Mouse (Mus musculus) heart, embryonic 16.5 days (tissue): ENCODE results near the gene Rbmxl1. TPM values are rescaled to one million over a fixed set of nuclear protein-coding genes. Genes with fewer than 3 reads are reported as not detected.
A peak's percentile ranks its signal among the peaks of the same experiment; 100 is the strongest.
"Not testable (repeated sequence)": the region's sequence is repeated elsewhere in the genome, so short reads cannot be mapped to it uniquely, and the experiment has no call there.

ENCODE experiments used
- ATAC-seq: fragments of 200-750 bp; cut with Nextera tagmentation; replicated peaks from 2 replicates; pipeline ENCODE4 v1.8.0; 2017; ENCODE audit warnings: moderate number of reproducible peaks; ENCODE audit not compliant: insufficient read depth, low FRiP score; ENCODE audit errors: extremely low read depth
- H3K27ac ChIP-seq: fragments of 300-500 bp; sonication (generic); 2 replicates; pipeline ENCODE4 v1.5.1; 2014; ENCODE audit warnings: mild to moderate bottlenecking, low read length, control low read depth, moderate library complexity
- H3K27me3 ChIP-seq: fragments of 300-500 bp; sonication (generic); 2 replicates; pipeline ENCODE4 v1.6.1; 2014; ENCODE audit warnings: low read length, mixed read lengths; ENCODE audit not compliant: control insufficient read depth, insufficient read depth
- H3K36me3 ChIP-seq: fragments of 300-500 bp; sonication (generic); 2 replicates; pipeline ENCODE4 v1.6.1; 2014; ENCODE audit not compliant: control insufficient read depth, insufficient read depth
- H3K4me1 ChIP-seq: fragments of 300-500 bp; sonication (generic); 2 replicates; pipeline ENCODE4 v1.6.1; 2014; ENCODE audit warnings: low read length, mixed read lengths; ENCODE audit not compliant: control insufficient read depth, insufficient read depth
- H3K4me2 ChIP-seq: fragments of 300-500 bp; sonication (generic); 2 replicates; pipeline ENCODE4 v1.6.1; 2014; ENCODE audit warnings: low read depth, mild to moderate bottlenecking, control low read depth, low read length
- H3K4me3 ChIP-seq: fragments of 300-500 bp; sonication (generic); 2 replicates; pipeline ENCODE4 v1.5.1; 2014; ENCODE audit warnings: mild to moderate bottlenecking, control low read depth, low read length
- H3K9ac ChIP-seq: fragments of 300-500 bp; sonication (generic); 2 replicates; pipeline ENCODE4 v1.6.1; 2014; ENCODE audit warnings: low read length, control low read depth
- H3K9me3 ChIP-seq: fragments of 300-500 bp; sonication (generic); replicated peaks from 2 replicates; pipeline ENCODE4 v1.6.1; 2016; ENCODE audit warnings: low read length; ENCODE audit not compliant: control insufficient read depth
- WGBS: fragments of 180-500 bp; shearing (Covaris S2); extraction: QIAGEN DNeasy Blood & Tissue Kit; methylation state at CpG from one replicate; pipeline ENCODE4 v1.1.7; 2014; 5-methylcytosine and 5-hydroxymethylcytosine counted together
- polyA plus RNA-seq: library from polyadenylated mRNA; unstranded; fragments of >200 nt; fragmentation: Nextera tagmentation; extraction: Ambion mirVana; gene quantifications from 2 replicates; pipeline ENCODE4 v1.2.1, GENCODE M21; 2015

Rbmxl1 gene
- polyA plus RNA-seq, 1 experiment from 2014 or later, result 138 TPM

- Histone ChIP-seq H3K4me3 (peak within 1 kb of the TSS; percentile 91), H3K36me3 (peaks cover 13% of the 10 kb centered on the region), H3K4me2 (peak within 1 kb of the TSS; percentile 99), H3K4me1 (peaks cover 12% of the 10 kb centered on the region), H3K27ac (peak within 1 kb of the TSS; percentile 98), H3K27me3 (no peaks in the 10 kb centered on the region), H3K9me3 (no peaks in the 10 kb centered on the region), H3K9ac (peak within 1 kb of the TSS; percentile 90)
- peak; percentile 88 for ATAC-seq
- WGBS, result under 1% methylated on average over 51 of the region's 51 CpGs
Measured at GRCm38 (mm10) chr8:78509273-78510031, 754 bp upstream of the Rbmxl1 start, which contains the start of gene Slc10a7. TSS of gene Slc10a7 (plus strand) at chr8:78509346.

- Histone ChIP-seq H3K4me2 (peak overlapping the region; percentile 65), H3K4me3 (peak overlapping the region; percentile 91), H3K27ac (peak overlapping the region; percentile 98), H3K4me1 (peaks cover 12% of the 10 kb centered on the region), H3K9ac (peak overlapping the region; percentile 90), H3K9me3 (no peaks in the 10 kb centered on the region), H3K27me3 (no peaks in the 10 kb centered on the region), H3K36me3 (peaks cover 18% of the 10 kb centered on the region)
- under 1% methylated on average over 38 of the region's 38 CpGs for WGBS
- ATAC-seq, result peak; percentile 25; the same call in 1 of the 2 replicates
Measured at GRCm38 (mm10) chr8:78507979-78508718, 549 bp downstream of the Rbmxl1 start.

GRCm38 (mm10) chr8:78502706-78503105 is 6.0 kb downstream of the Rbmxl1 start:
- Histone ChIP-seq H3K36me3 (peaks cover 19% of the 10 kb centered on the region), H3K9ac (no peak overlapping the region), H3K27ac (no peak overlapping the region), H3K4me2 (no peak overlapping the region), H3K27me3 (no peaks in the 10 kb centered on the region), H3K9me3 (no peaks in the 10 kb centered on the region), H3K4me1 (peaks cover 6% of the 10 kb centered on the region), H3K4me3 (no peak overlapping the region)
- 74% methylated on average over 2 of the region's 2 CpGs for WGBS
- ATAC-seq, result no peak

- H3K27ac ChIP-seq, H3K36me3 ChIP-seq, H3K9me3 ChIP-seq, H3K9ac ChIP-seq, H3K27me3 ChIP-seq, H3K4me1 ChIP-seq, ATAC-seq, H3K4me3 ChIP-seq, H3K4me2 ChIP-seq: not testable (repeated sequence)
- 92% methylated on average over 3 of the region's 3 CpGs for WGBS
Measured at GRCm38 (mm10) chr8:78496273-78496672, 12.4 kb downstream of the Rbmxl1 start.

- Histone ChIP-seq H3K4me1 (no peaks in the 10 kb centered on the region), H3K4me2 (no peak overlapping the region), H3K4me3 (no peak overlapping the region), H3K9me3 (no peaks in the 10 kb centered on the region), H3K27ac (no peak overlapping the region), H3K36me3 (no peaks in the 10 kb centered on the region), H3K27me3 (no peaks in the 10 kb centered on the region), H3K9ac (no peak overlapping the region)
- WGBS, result 41% methylated on average over 2 of the region's 2 CpGs
- ATAC-seq, result no peak
Measured at GRCm38 (mm10) chr8:78493031-78493430, 15.7 kb downstream of the Rbmxl1 start.

GRCm38 (mm10) chr8:78489733-78490132 is 19.0 kb downstream of the Rbmxl1 start:
- 80% methylated on average over 3 of the region's 3 CpGs for WGBS
- Histone ChIP-seq H3K9ac (no peak overlapping the region), H3K9me3 (no peaks in the 10 kb centered on the region), H3K27me3 (no peaks in the 10 kb centered on the region), H3K4me1 (no peaks in the 10 kb centered on the region), H3K4me3 (no peak overlapping the region), H3K36me3 (no peaks in the 10 kb centered on the region), H3K27ac (no peak overlapping the region), H3K4me2 (no peak overlapping the region)
- no peak for ATAC-seq

- WGBS, result 54% methylated on average over 6 of the region's 6 CpGs
- H3K4me3 ChIP-seq, result no peak overlapping the region
Measured at GRCm38 (mm10) chr8:78477051-78477829, 31.5 kb downstream of the Rbmxl1 start.

GRCm38 (mm10) chr8:78467889-78468288 is 40.8 kb downstream of the Rbmxl1 start:
- H3K36me3 ChIP-seq, result no peaks in the 10 kb centered on the region
- no peak overlapping the region for H3K9ac ChIP-seq
- no peak overlapping the region for H3K27ac ChIP-seq
- H3K4me2 ChIP-seq, result no peak overlapping the region
- no peak for ATAC-seq
- H3K4me1 ChIP-seq, result no peaks in the 10 kb centered on the region
- whole genome bisulfite sequencing, result 89% methylated on average over 2 of the region's 2 CpGs
- peaks cover 6% of the 10 kb centered on the region for H3K9me3 ChIP-seq
- H3K27me3 ChIP-seq, result no peaks in the 10 kb centered on the region
- H3K4me3 ChIP-seq, result no peak overlapping the region

More at GRCm38 (mm10) chr8:78477051-78477829, 31.5 kb downstream of the Rbmxl1 start:
- ATAC-seq, result no peak
- H3K9me3 ChIP-seq, result peaks cover under 1% of the 10 kb centered on the region; the same call in 1 of the 2 replicates
- H3K27ac ChIP-seq, result no peak overlapping the region
- H3K27me3 ChIP-seq, result no peaks in the 10 kb centered on the region
- no peak overlapping the region for H3K9ac ChIP-seq
- no peaks in the 10 kb centered on the region for H3K4me1 ChIP-seq
- no peaks in the 10 kb centered on the region for H3K36me3 ChIP-seq
- H3K4me2 ChIP-seq, result no peak overlapping the region
